Mouse (Mus musculus) urinary bladder, postnatal 36 days (tissue): ENCODE measurements around the gene Dmp1.

Source experiments
- DNase-seq, 2 experiments: peaks; one replicate each; pipeline ENCODE4 v3.0.0; 2022; ENCODE audit warnings: low spot score in 2 of 2, mixed read lengths in 1 of 2

The Dmp1 gene

DNA sequence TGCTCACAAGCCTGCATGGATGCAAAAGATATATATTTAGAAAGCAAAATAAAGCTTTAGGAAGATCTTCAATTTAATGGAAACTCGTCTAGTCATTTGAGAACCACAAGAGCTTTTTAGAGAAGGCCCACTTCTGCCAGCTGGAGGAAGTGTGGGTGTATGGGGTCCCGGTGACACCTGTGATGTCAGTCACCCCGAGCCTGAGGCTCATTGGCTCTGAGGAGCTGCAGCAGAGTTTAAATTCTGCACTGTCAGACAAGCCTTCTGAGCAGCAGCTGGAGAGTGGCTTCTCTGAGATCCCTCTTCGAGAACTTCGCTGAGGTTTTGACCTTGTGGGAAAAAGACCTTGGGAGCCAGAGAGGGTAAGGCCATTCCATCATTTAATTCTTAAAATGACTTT lies at the start of gene Dmp1:
Dmp1 (plus strand) TSS at position 263 of the 400 bp plus-strand sequence.
- DNase-seq, result no peak

DNA sequence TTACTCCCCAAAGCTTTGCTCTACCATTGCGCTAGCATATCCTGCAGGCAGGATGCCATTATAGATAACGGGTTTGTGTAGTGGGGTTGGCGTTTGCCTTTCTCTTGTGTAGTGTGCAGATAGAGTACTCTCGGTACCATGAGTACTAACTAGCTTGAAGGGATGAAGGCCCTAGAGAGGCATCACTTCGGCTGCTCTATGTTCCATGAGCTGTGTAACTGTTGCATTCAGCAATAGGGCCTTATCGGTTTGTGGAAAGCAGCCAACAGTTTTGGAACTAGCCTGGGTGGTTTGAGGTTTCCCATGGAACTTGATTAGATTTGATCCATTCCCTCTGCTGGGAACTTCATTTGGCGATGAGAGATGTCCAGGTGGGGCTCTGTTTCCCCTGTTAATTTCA lies 44.7 kb upstream of the Dmp1 start:
- no peak for DNase-seq

DNA sequence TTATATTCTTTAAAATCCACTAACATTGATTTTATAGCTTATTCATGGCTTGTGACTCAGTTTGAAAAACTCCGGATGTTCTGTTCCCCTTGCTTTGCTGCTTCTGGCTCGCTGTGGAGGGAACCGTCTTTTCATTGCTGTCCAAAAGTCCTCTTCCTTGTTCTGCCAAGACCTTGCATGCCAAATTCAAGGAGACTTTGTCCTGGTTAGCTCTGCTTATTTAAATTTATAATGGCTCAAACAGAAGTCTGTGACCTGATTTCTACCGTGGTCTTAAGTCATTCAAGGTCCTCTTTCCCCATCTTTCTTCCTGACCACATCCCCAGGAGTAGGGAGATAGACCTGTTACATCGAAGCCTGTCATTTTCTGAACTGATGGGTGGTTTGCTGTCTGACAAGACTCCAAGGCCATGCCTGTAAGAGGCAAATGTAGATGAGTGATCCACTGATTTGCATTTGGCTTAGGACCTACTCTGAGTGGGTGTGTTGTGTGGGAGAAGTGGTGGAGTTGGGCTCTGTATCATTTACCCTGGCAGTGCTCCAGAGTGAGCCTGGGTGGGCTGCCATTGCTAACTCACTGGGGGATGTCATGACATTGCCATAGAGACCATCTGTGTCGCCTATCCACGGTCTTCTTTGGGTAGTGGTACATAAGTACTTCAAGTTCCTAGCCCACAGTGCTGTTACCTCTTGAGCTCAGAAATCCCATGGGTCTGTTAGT lies 43.9 kb upstream of the Dmp1 start:
- no peak for DNase-seq

DNA sequence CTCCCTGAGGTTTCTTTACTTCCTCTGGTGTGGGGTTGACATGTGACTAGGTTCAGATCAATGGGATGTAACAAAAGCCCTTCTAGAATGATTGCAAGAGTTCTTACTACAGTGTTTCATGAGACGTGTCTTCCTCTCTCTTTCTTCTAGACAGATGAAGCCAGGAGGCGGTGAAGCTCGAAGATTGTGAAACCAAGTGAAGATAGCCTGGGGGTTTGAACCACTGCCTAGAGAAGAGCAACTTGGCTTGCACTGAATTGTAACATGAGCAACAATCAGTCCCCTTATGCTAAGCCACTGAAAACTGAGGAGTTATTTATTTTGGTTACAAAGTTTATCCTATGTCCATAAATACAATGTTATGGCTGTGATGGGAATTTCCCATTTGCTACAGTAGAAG lies 41.8 kb upstream of the Dmp1 start:
- no peak for DNase-seq

DNA sequence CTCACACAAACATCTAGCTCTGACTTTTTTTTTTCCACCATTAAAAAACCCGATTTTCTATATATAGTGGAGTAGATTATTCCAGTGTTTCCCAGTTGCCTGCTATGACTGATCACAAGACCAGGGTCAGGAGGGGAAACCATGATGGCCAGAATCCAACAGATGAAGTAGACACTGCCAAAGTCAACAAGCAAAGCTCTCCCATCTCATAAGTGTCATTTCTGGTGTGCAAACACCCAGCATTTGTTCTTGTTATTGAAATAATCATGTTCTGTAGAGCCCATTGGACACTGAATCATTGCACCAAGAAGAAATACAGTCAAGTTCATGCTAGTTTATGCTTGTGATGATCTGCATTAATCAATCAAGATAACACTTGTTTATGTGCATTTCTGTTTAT lies 41.0 kb upstream of the Dmp1 start:
- DNase-seq, result peak in 1 of 2 experiments; percentile 9

DNA sequence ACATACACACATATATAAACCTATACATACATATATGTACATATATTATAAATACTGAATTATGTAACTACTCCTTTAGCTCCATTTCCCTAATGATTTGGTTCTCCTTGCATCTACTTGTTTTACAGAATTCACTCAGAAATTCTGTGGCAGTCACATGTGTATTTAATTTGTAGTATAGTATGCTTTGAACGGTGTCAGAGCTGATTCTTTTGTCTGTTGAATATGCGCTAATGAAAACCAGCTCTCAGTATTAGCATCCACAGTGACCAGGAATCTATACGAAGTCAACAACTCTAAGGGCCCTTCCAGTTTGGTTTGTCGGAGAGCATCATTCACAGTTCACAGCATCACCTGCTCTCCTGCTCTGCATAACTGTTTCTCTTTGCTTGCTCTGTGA lies 38.9 kb upstream of the Dmp1 start:
- no peak for DNase-seq

DNA sequence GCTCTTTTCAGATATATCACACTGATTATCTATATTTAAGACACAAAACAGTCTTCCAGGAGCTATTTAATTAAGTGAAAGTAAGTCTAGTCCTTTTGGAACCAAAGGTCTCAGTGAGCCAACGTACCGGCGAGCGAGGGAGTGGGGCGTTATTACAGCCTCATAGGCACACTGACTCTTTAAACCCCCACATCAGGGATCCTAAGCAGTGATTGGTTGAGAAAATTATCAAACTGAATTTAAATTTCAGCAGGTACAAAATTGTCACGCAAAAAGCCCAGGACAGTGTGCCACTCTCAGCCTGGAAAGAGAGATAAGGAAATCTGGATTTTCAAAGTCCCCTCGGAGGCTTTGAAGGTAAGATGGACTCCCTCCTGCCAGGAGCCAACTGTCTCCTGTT lies 32.0 kb upstream of the Dmp1 start, which contains the start of gene Dspp:
Dspp (plus strand) TSS at position 301 of the 400 bp plus-strand sequence.
- DNase-seq, result no peak

DNA sequence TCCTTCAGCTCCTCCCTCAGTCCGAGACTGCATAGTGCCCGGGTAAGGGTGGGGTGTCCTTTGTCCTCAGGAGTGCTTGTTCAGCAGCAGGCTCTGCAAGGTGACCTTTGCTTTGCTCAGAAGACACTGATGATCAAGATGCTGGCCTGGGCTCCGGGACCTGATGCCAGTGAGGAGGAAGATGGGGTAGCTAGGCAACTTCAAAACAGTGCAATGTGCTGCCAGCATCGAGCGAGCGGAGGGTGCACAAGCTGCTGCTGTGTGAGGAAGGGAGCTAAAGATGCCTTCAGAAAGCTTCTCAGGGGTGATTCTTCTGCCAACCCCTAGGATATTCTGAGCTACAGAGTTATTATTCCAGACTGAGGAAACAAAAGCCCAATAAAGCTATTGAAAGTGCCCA lies 29.3 kb upstream of the Dmp1 start:
- DNase-seq, result no peak

DNA sequence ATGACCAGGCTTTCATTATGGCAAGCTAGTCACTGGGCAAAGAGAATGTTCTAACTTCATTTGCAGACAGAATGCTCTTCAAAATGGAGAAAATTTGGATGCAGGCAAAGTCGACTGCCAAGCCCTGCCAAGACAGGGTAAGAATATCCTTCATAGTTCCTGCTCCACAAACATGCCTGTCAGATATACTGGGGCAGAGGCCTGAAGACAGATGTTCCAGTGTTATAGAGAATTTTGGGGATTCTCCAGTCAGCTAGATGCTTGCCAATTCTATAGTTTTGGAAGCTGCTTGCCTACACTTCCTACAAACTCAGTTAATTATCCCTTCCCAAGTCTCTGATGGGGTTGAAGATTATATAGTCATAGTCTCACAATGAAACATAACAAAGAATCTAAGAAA lies 18.7 kb upstream of the Dmp1 start:
- DNase-seq, result no peak

DNA sequence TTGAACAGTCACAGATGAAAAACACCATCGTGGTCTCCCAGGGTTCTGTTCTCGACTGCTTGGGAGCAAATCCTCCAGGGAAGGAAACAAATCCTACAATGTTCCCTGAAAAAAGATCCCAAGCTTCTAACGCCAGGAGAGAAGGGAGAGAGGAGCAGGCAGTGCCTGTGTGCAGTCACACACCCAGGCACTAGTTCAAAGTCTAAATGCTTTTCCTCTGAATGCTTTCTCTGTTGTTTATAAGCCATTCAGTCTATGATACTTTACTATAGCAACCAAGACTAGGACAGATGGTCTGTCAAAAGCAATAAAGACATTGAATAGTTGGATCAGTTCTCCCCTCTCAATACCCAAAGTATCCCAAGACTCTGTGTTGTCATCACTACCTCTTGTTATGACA lies 15.1 kb upstream of the Dmp1 start:
- no peak for DNase-seq

DNA sequence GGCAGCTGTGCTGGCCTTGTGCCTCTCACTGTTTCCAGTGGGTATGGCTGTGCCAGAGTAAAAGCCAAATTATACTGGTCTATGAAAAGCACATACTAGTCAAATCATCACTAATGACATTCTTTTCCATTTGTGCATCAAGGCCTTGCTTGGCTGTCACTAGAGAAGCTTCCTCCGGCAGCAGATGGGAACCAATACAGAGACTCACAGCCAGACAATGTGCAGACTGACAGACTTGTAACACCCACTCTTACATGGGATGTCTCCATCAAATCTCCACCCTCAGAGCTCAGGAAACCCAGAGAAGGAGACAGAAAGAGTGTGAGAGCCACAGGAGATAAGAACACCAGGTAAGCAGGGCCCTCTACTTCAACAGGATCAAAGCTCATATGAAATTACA lies 7.3 kb upstream of the Dmp1 start:
- DNase-seq, result no peak

DNA sequence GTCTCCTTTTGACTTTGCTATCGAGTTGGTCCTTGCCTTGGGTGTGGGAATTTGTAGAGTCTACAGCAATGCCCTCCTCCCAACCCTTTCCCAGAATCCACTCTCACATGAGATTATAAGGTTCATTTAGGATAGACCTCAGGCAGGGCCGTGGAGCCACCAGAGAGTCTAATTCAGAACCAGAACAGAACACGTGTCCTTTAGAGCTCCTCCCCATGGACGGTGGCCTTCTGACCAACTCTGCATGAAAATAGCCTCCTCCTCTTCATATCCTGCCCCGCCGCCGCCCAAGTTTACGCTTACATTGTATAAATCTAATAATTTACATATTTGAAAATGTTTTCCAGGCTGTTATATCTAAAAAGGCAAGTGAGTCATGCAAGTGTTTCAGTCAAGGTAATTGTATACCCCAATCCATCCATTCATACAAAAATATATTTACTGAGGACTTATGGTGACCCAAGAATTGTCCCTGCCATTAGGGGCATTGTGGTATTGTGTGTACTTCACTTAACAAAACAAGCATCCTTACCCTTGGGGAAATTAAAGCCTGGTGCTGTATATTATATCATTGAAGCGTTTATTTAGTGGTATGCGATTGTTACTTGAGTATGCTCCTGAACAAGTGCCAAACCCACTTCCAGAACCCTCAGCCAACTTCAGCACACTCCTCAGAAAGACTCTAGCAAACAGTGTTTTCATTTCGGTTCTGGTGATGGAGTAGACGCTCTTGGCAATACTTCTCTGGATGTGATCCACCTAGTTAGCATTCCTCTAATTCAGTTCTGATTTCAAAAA lies 1.1 kb upstream of the Dmp1 start:
- DNase-seq, result no peak

DNA sequence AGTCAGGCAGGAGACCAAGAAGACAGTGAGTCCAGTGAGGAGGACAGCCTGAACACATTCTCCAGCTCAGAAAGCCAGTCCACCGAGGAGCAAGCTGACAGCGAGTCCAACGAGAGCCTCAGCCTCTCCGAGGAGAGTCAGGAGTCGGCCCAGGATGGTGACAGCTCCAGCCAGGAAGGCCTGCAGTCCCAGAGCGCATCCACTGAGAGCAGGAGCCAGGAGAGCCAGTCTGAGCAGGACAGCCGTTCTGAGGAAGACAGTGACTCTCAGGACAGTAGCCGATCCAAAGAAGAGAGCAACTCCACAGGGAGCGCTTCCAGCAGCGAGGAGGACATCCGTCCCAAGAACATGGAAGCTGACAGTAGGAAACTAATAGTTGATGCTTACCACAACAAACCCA lies 10.1 kb downstream of the Dmp1 start:
- no peak for DNase-seq

DNA sequence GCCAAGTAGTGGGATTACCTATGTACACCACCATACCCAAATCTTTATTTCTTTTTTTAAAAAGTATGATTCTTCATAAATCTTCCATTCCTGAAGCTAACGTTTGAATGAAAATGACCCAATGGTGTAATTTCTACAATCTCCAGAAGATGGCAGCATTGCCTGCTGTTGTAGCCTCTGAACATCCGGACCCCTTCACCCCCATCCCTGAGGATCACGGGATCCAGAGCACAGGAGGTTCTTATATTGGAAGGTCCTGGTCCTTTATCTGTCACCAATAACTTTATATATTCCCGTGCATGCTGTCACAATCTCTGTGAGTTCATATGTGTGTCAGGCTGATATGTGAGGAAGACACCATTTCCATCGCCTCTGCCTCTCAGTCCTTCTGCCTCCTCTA lies 16.5 kb downstream of the Dmp1 start:
- no peak for DNase-seq

DNA sequence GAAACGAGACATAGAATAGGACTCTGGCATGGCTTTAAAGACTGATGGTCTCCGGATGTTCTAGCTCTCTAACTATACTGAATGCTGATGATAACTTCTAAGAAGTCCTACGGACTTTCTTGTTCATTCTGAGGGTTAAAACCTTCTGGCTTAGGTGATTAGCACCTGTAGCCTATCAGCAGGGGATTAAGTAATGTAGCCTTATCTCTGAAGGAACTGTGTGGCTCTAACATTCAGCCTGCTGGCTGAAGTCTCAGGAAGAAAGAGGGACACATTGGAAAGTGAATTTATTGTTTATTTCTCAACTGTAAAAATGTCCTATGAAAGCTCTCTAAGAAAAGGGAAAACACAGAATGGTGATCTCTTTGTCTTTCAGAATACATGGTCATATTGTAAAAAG lies 21.9 kb downstream of the Dmp1 start:
- DNase-seq, result no peak

DNA sequence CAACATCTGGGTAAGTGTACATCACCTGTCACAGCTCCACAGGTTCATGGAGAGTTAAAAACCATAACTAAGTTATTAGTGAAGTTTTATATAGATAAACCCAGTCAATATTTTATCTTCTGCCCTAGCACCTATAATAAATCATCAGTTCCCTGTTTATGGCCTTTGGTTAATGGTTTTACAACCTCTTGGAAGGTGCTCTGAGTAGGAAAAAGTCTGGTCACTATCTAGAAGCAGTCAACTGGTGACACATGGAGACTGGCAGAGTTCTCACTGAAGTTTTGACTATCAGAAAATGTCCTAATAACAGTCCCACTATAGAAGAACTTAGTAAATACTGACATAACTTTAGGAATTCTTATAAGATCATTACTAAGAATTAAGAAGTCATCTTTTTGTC lies 22.3 kb downstream of the Dmp1 start:
- no peak for DNase-seq

DNA sequence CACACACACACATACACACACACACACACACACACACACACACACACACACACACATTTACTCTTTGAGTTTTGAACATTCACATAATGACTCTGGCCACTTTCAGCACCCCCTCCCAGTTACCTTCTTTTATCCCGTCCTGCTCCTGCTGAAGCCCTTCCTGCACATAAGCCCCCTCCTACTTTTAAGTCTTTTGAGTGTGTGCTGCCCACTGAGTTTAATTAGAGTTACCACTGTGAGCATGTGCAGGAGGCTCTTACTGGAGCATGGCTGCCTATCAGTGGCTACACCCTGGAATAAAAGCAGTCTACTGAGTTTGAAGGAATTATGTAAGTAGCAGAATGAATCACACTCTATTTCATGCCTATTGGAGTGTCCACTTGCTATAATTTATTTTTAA lies 26.1 kb downstream of the Dmp1 start:
- DNase-seq, result no peak

DNA sequence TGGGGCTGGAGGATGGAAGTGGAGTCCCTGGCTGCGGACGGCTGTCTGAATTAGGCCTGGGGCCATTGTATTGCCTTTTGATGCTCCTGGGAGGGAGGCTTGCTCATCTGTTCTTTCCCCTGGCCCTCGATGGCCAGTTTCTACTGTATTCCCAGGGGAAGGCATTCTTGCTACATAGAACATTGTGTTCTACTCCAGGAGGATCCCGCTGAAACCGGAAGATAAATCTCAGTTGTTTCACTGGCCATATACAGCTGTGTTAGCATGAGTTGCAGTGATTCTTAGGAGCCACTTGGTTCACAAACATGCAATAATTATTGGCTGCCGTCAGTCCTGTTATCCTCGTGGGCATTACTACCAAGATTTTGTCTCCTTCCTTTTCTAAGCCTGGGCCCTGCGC lies 34.3 kb downstream of the Dmp1 start:
- peak in 1 of 2 experiments; percentile 9 for DNase-seq

DNA sequence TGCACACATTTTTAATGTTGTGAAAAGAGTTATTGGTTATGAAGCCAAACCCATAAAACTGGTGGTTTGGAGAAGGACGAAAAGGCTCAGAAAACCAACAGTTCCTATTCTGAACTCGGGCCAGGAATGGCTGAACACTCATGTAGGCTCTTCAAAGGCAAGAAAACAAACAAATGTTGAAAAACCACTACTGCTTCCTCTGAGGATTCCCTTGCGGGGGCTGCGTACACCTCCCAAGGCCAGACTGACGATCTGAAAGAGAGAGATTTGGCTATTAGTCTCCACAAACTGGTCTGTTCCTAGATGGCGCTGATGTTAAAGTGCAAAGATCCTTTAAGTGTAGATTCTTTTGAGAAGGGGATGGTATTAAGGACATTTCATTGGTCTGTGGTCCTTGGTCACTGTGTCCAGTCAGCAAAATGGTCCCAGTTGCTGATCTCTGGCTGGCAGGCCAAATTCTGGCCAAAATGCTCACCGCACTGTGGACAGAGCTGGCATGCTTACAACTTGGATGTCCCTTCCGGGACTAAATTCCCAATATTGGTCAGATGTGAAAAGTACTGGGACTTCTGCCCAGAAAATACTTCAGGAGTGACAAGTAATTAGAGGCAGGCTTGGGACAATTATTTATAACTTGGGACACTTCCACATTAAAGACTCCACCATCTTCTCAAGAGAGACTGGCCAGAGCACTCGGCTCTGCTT lies 37.4 kb downstream of the Dmp1 start:
- peak in 1 of 2 experiments; percentile 61 for DNase-seq

DNA sequence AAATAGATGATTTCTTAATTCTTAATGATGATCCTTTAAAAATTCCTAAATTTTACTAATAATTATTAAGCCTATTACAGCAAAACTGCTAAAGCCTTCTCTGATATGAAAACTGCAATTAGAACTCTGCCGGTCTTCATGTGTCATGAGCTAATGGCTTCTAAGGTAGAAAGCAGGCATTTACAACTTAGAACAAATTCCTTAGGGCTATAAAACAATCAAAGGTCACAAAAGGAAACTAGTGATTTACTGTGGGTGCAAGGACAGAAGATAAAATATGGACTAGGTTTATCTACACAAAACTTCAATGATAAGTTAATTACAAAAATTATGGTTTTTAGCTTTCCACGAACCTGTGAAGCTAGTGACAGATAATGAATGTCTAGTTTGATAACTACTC lies 41.8 kb downstream of the Dmp1 start:
- no peak for DNase-seq

DNA sequence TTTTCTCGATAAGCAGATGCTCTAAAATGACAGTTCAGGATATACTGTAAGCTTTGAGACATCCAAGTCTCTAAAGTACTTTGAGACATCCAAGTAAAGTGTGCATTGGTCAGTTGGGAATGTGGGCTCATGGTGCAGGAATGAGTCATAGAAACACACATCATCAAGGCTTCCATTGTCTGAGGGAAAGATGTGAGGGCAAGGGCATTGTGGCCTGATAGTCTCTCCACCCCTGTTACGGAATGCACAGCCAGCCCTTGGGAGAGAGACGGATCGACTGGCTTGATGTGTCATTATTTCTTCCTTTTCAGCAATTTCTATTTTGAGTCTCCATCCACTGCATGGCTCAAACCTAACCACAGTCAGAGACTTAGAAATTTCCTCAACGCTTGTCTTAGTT lies 49.4 kb downstream of the Dmp1 start:
- DNase-seq, result no peak

DNA sequence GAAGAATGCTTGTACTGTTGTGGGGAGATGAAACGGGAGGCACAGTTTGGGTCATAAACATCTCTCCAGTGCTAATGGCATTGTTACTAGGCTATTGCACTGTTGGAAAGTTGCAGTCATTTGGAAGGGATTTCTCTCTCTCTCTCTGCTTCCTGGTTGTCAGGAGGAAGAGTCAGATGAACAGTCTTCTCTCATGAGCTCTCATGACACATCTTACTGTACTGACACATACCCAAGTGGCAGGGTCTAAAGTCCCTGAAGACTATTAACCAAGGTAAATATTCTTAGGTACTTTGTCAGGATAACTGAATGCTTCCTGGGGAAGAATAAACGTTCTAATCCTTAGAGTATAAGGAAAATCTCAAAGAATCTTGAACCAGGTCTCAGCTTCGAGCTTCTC lies 54.2 kb downstream of the Dmp1 start:
- DNase-seq, result no peak
